Mouse (Mus musculus): ENCODE measurements around the gene Krtap1-3.

The Krtap1-3 gene

GRCm38 (mm10) chr11:99559366-99559765 is 31.8 kb downstream of the Krtap1-3 start, which contains the start of gene Gm11939:
Gene Gm11939, minus strand, starts transcription at chr11:99559466.
- no peak for DNase-seq (ENCODE audit: extremely low spot score, low read depth, low spot score)

GRCm38 (mm10) chr11:99557976-99558745 is 33.0 kb downstream of the Krtap1-3 start:
- no peak for DNase-seq (ENCODE audit: extremely low spot score, low read depth, low spot score)

DNA sequence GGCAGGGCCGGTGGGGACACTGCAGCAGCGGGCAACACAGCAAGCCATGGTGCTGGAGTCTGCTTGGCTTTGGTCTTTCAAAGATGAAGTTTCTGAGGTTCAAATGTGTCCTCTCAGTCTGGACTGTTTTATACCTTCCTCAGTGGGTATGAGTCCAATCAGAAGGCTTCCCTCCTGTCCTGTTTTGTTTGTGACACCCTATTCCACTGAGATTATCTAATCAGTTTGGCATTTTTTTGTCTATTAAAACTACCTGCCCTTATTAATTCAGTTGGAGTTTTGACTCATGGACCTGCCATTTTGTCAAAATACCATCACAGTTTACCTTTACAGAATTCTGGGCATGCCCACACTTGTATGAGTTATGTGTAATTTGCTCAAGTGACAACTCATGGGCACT is 34.4 kb downstream of the Krtap1-3 start, which contains the start of gene Krtap3-2:
Gene Krtap3-2 (minus strand): TSS at position 101 of the 400 bp plus-strand sequence.
- no peak for DNase-seq (ENCODE audit: extremely low spot score, low read depth, low spot score)

GRCm38 (mm10) chr11:99556195-99556594 is 34.9 kb downstream of the Krtap1-3 start:
- no peak for DNase-seq (ENCODE audit: extremely low spot score, low read depth, low spot score)

GRCm38 (mm10) chr11:99550765-99551164 is 40.4 kb downstream of the Krtap1-3 start, which contains the start of gene Krtap3-3:
Gene Krtap3-3, minus strand, starts transcription at chr11:99550865.
- DNase-seq (ENCODE audit: extremely low spot score, low read depth, low spot score) = no peak

- DNase-seq (ENCODE audit: extremely low spot score, low read depth, low spot score) = no peak
These were observed 43.2 kb downstream of the Krtap1-3 start for GRCm38 (mm10) chr11:99547892-99548291.
